Mouse (Mus musculus): ENCODE measurements around the gene Madcam1.

GRCm38 (mm10) chr10:79697916-79698315, 33.6 kb downstream of the Madcam1 start:
- TF ChIP-seq CTCF (IDR thresholded peaks at IDR 0.05; ENCODE audit: extremely low read depth, insufficient read depth, low read length) (no peak), POLR2A (IDR thresholded peaks at IDR 0.05; ENCODE audit: extremely low read depth, insufficient read depth, low read length) (no peak)
